Mouse (Mus musculus): ENCODE measurements around the gene Cox15. TPM values are rescaled to one million over a fixed set of nuclear protein-coding genes. Genes with fewer than 3 reads are reported as not detected.

The Cox15 gene
- polyA plus RNA-seq, 1 experiment from 2014 or later = 6.4 TPM

- DNase-seq (ENCODE audit: low spot score) (peak; percentile 16), ATAC-seq (replicated peaks; ENCODE audit: low FRiP score, low read depth) (peak; percentile 90)
- no peak overlapping the region for H3K4me2 ChIP-seq (ENCODE audit: low read length)
- no peak overlapping the region for H3K4me3 ChIP-seq (replicated peaks; ENCODE audit: low read depth, low read length)
- no peak overlapping the region for H3K27ac ChIP-seq
- no peak overlapping the region for H3K9ac ChIP-seq (ENCODE audit: low read depth, low read length)
- no peaks in the 10 kb centered on the region for H3K9me3 ChIP-seq (replicated peaks; ENCODE audit: low read length)
- H3K4me1 ChIP-seq (replicated peaks; ENCODE audit: insufficient read depth, low read length) = no peaks in the 10 kb centered on the region
- H3K27me3 ChIP-seq (ENCODE audit: insufficient read depth, low read length) = no peaks in the 10 kb centered on the region
- no peaks in the 10 kb centered on the region for H3K36me3 ChIP-seq (ENCODE audit: insufficient read depth, low read length)
- WGBS = 66% methylated on average over 9 of the region's 9 CpGs
- no peak for TF ChIP-seq CTCF (IDR thresholded peaks at IDR 0.05; ENCODE audit: low read depth)
Observed at GRCm38 (mm10) chr19:43767549-43768322, 14.9 kb upstream of the Cox15 start.

- TF ChIP-seq CTCF (IDR thresholded peaks at IDR 0.05; ENCODE audit: low read depth) = no peak
- H3K4me3 ChIP-seq (replicated peaks; ENCODE audit: low read depth, low read length) = no peak overlapping the region
- 89% methylated on average over 5 of the region's 5 CpGs for WGBS
- H3K4me1 ChIP-seq (replicated peaks; ENCODE audit: insufficient read depth, low read length) = no peaks in the 10 kb centered on the region
- H3K27me3 ChIP-seq (ENCODE audit: insufficient read depth, low read length) = no peaks in the 10 kb centered on the region
- H3K27ac ChIP-seq = no peak overlapping the region
- H3K4me2 ChIP-seq (ENCODE audit: low read length) = no peak overlapping the region
- no peaks in the 10 kb centered on the region for H3K36me3 ChIP-seq (ENCODE audit: insufficient read depth, low read length)
- H3K9me3 ChIP-seq (replicated peaks; ENCODE audit: low read length) = no peaks in the 10 kb centered on the region
- no peak for DNase-seq (ENCODE audit: low spot score)
- ATAC-seq (replicated peaks; ENCODE audit: low FRiP score, low read depth) = no peak
- H3K9ac ChIP-seq (ENCODE audit: low read depth, low read length) = no peak overlapping the region
Observed at GRCm38 (mm10) chr19:43766451-43766850, 13.7 kb upstream of the Cox15 start.

DNA sequence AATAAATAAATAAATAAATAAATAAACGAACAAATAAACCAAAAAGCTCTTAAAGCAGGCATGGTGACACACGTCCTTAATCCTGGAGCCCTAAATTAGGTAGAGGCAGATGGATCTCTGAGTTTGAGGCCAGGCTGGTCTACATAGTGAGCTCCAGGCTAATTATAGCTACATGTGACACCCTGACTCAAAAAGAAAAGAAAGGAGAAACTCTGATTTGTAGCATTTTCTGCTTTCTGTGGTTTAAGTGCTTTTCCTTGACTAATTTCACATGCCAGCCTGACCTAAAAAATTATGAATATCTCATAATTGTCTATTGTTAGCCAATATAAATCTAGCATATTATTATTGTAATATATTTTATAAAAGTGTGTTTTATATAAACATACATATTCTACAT is 9.6 kb upstream of the Cox15 start:
- H3K4me1 ChIP-seq (replicated peaks; ENCODE audit: insufficient read depth, low read length) = no peaks in the 10 kb centered on the region
- no peak overlapping the region for H3K4me3 ChIP-seq (replicated peaks; ENCODE audit: low read depth, low read length)
- TF ChIP-seq CTCF (IDR thresholded peaks at IDR 0.05; ENCODE audit: low read depth) = no peak
- ATAC-seq (replicated peaks; ENCODE audit: low FRiP score, low read depth) (no peak), DNase-seq (ENCODE audit: low spot score) (no peak)
- no peaks in the 10 kb centered on the region for H3K36me3 ChIP-seq (ENCODE audit: insufficient read depth, low read length)
- 74% methylated on average over 2 of the region's 2 CpGs for WGBS
- no peak overlapping the region for H3K27ac ChIP-seq
- no peaks in the 10 kb centered on the region for H3K27me3 ChIP-seq (ENCODE audit: insufficient read depth, low read length)
- H3K9me3 ChIP-seq (replicated peaks; ENCODE audit: low read length) = no peaks in the 10 kb centered on the region
- no peak overlapping the region for H3K4me2 ChIP-seq (ENCODE audit: low read length)
- H3K9ac ChIP-seq (ENCODE audit: low read depth, low read length) = no peak overlapping the region

GRCm38 (mm10) chr19:43761543-43762256 is 8.9 kb upstream of the Cox15 start:
- no peaks in the 10 kb centered on the region for H3K36me3 ChIP-seq (ENCODE audit: insufficient read depth, low read length)
- ATAC-seq (replicated peaks; ENCODE audit: low FRiP score, low read depth) = 0 out of 2 replicates have a peak, but pooled peaks have one; percentile 63
- no peaks in the 10 kb centered on the region for H3K27me3 ChIP-seq (ENCODE audit: insufficient read depth, low read length)
- H3K4me2 ChIP-seq (ENCODE audit: low read length) = no peak overlapping the region
- no peaks in the 10 kb centered on the region for H3K4me1 ChIP-seq (replicated peaks; ENCODE audit: insufficient read depth, low read length)
- H3K27ac ChIP-seq = no peak overlapping the region
- peak; percentile 36; the same call in 1 of the 2 replicates for TF ChIP-seq CTCF (IDR thresholded peaks at IDR 0.05; ENCODE audit: low read depth)
- no peak overlapping the region for H3K9ac ChIP-seq (ENCODE audit: low read depth, low read length)
- no peak overlapping the region for H3K4me3 ChIP-seq (replicated peaks; ENCODE audit: low read depth, low read length)
- H3K9me3 ChIP-seq (replicated peaks; ENCODE audit: low read length) = no peaks in the 10 kb centered on the region
- DNase-seq (ENCODE audit: low spot score) = no peak

GRCm38 (mm10) chr19:43760504-43760903 is 7.7 kb upstream of the Cox15 start:
- peak; percentile 85 for DNase-seq (ENCODE audit: low spot score)
- TF ChIP-seq CTCF (IDR thresholded peaks at IDR 0.05; ENCODE audit: low read depth) = peak; percentile 89
- no peaks in the 10 kb centered on the region for H3K27me3 ChIP-seq (ENCODE audit: insufficient read depth, low read length)
- ATAC-seq (replicated peaks; ENCODE audit: low FRiP score, low read depth) = no peak
- H3K4me1 ChIP-seq (replicated peaks; ENCODE audit: insufficient read depth, low read length) = no peaks in the 10 kb centered on the region
- H3K9me3 ChIP-seq (replicated peaks; ENCODE audit: low read length) = no peaks in the 10 kb centered on the region
- no peak overlapping the region for H3K4me2 ChIP-seq (ENCODE audit: low read length)
- 19% methylated on average over 6 of the region's 6 CpGs for WGBS
- no peak overlapping the region for H3K9ac ChIP-seq (ENCODE audit: low read depth, low read length)
- H3K36me3 ChIP-seq (ENCODE audit: insufficient read depth, low read length) = no peaks in the 10 kb centered on the region
- H3K27ac ChIP-seq = no peak overlapping the region
- no peak overlapping the region for H3K4me3 ChIP-seq (replicated peaks; ENCODE audit: low read depth, low read length)

DNA sequence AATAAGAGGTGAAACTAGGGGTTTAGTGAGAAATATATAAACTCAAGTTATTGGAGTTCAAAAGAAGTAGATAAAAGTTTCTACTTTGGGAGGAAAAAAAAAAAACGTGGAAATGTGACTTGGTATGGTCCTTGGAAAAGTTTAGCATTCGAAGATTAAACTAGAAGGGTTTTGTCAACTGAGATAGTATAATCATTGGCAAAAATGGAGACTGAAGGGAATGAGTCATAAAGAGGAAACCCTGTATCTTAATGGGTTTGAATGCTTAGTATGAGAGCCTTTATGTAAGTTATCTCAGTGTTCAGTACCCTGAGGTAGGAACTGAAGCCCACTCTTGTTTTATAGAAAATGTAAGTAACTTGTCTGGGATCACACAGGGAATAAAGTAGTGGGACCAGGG is 2.1 kb upstream of the Cox15 start:
- Histone ChIP-seq H3K4me3 (replicated peaks; ENCODE audit: low read depth, low read length) (no peak overlapping the region), H3K36me3 (ENCODE audit: insufficient read depth, low read length) (no peaks in the 10 kb centered on the region), H3K27me3 (ENCODE audit: insufficient read depth, low read length) (no peaks in the 10 kb centered on the region), H3K4me2 (ENCODE audit: low read length) (no peak overlapping the region), H3K4me1 (replicated peaks; ENCODE audit: insufficient read depth, low read length) (no peaks in the 10 kb centered on the region), H3K9me3 (replicated peaks; ENCODE audit: low read length) (no peaks in the 10 kb centered on the region), H3K27ac (no peak overlapping the region), H3K9ac (ENCODE audit: low read depth, low read length) (no peak overlapping the region)
- 62% methylated on average over 2 of the region's 2 CpGs for WGBS
- TF ChIP-seq CTCF (IDR thresholded peaks at IDR 0.05; ENCODE audit: low read depth) = no peak
- no peak for DNase-seq (ENCODE audit: low spot score)
- no peak for ATAC-seq (replicated peaks; ENCODE audit: low FRiP score, low read depth)

Data from kidney, postnatal 0 days (tissue).